Mouse (Mus musculus) heart, embryonic 16.5 days (tissue): ENCODE results near the gene Shld2. TPM values are rescaled to one million over a fixed set of nuclear protein-coding genes. Genes with fewer than 3 reads are reported as not detected.

ENCODE experiments used
- ATAC-seq: fragments of 200-750 bp; cut with Nextera tagmentation; replicated peaks from 2 replicates; pipeline ENCODE4 v1.8.0; 2017; ENCODE audit warnings: moderate number of reproducible peaks; ENCODE audit not compliant: insufficient read depth, low FRiP score; ENCODE audit errors: extremely low read depth
- H3K27ac ChIP-seq: fragments of 300-500 bp; sonication (generic); 2 replicates; pipeline ENCODE4 v1.5.1; 2014; ENCODE audit warnings: mild to moderate bottlenecking, low read length, control low read depth, moderate library complexity
- H3K27me3 ChIP-seq: fragments of 300-500 bp; sonication (generic); 2 replicates; pipeline ENCODE4 v1.6.1; 2014; ENCODE audit warnings: low read length, mixed read lengths; ENCODE audit not compliant: control insufficient read depth, insufficient read depth
- H3K36me3 ChIP-seq: fragments of 300-500 bp; sonication (generic); 2 replicates; pipeline ENCODE4 v1.6.1; 2014; ENCODE audit not compliant: control insufficient read depth, insufficient read depth
- H3K4me1 ChIP-seq: fragments of 300-500 bp; sonication (generic); 2 replicates; pipeline ENCODE4 v1.6.1; 2014; ENCODE audit warnings: low read length, mixed read lengths; ENCODE audit not compliant: control insufficient read depth, insufficient read depth
- H3K4me2 ChIP-seq: fragments of 300-500 bp; sonication (generic); 2 replicates; pipeline ENCODE4 v1.6.1; 2014; ENCODE audit warnings: low read depth, mild to moderate bottlenecking, control low read depth, low read length
- H3K4me3 ChIP-seq: fragments of 300-500 bp; sonication (generic); 2 replicates; pipeline ENCODE4 v1.5.1; 2014; ENCODE audit warnings: mild to moderate bottlenecking, control low read depth, low read length
- H3K9ac ChIP-seq: fragments of 300-500 bp; sonication (generic); 2 replicates; pipeline ENCODE4 v1.6.1; 2014; ENCODE audit warnings: low read length, control low read depth
- H3K9me3 ChIP-seq: fragments of 300-500 bp; sonication (generic); replicated peaks from 2 replicates; pipeline ENCODE4 v1.6.1; 2016; ENCODE audit warnings: low read length; ENCODE audit not compliant: control insufficient read depth
- WGBS: fragments of 180-500 bp; shearing (Covaris S2); extraction: QIAGEN DNeasy Blood & Tissue Kit; methylation state at CpG from one replicate; pipeline ENCODE4 v1.1.7; 2014; 5-methylcytosine and 5-hydroxymethylcytosine counted together
- polyA plus RNA-seq: library from polyadenylated mRNA; unstranded; fragments of >200 nt; fragmentation: Nextera tagmentation; extraction: Ambion mirVana; gene quantifications from 2 replicates; pipeline ENCODE4 v1.2.1, GENCODE M21; 2015

Shld2 gene
- polyA plus RNA-seq, 1 experiment from 2014 or later: 8.9 TPM

GRCm38 (mm10) chr14:34313612-34314011, 3.3 kb upstream of the Shld2 start:
- 49% methylated on average over 3 of the region's 3 CpGs for WGBS
- no peak for ATAC-seq
- Histone ChIP-seq H3K9ac (no peak overlapping the region; the same call in 1 of the 2 replicates), H3K4me2 (no peak overlapping the region), H3K36me3 (no peaks in the 10 kb centered on the region), H3K27ac (no peak overlapping the region), H3K4me1 (peaks cover 15% of the 10 kb centered on the region), H3K9me3 (no peaks in the 10 kb centered on the region), H3K27me3 (no peaks in the 10 kb centered on the region), H3K4me3 (no peak overlapping the region)

GRCm38 (mm10) chr14:34312339-34313048, 2.2 kb upstream of the Shld2 start:
- Histone ChIP-seq H3K4me2 (peak overlapping the region; percentile 91), H3K4me3 (peak overlapping the region; percentile 85), H3K9me3 (no peaks in the 10 kb centered on the region), H3K36me3 (no peaks in the 10 kb centered on the region), H3K4me1 (peaks cover 15% of the 10 kb centered on the region), H3K27me3 (no peaks in the 10 kb centered on the region), H3K27ac (peak overlapping the region; percentile 43; the same call in 1 of the 2 replicates), H3K9ac (peak overlapping the region; percentile 95)
- 30% methylated on average over 5 of the region's 6 CpGs for WGBS
- ATAC-seq: no peak

- Histone ChIP-seq H3K4me3 (peak overlapping the region; percentile 85), H3K9me3 (no peaks in the 10 kb centered on the region), H3K36me3 (no peaks in the 10 kb centered on the region), H3K27me3 (no peaks in the 10 kb centered on the region), H3K9ac (peak overlapping the region; percentile 95), H3K4me1 (peaks cover 15% of the 10 kb centered on the region), H3K4me2 (peak overlapping the region; percentile 91), H3K27ac (peak overlapping the region; percentile 95)
- ATAC-seq: no peak
- 6% methylated on average over 4 of the region's 4 CpGs for WGBS
Observed at GRCm38 (mm10) chr14:34311691-34312090, 1.4 kb upstream of the Shld2 start.

- peak overlapping the region; percentile 95 for H3K27ac ChIP-seq
- peak overlapping the region; percentile 91 for H3K4me2 ChIP-seq
- H3K4me1 ChIP-seq: peaks cover 15% of the 10 kb centered on the region
- H3K27me3 ChIP-seq: no peaks in the 10 kb centered on the region
- H3K4me3 ChIP-seq: peak overlapping the region; percentile 85
- no peaks in the 10 kb centered on the region for H3K36me3 ChIP-seq
- peak; percentile 11 for ATAC-seq
- no peaks in the 10 kb centered on the region for H3K9me3 ChIP-seq
- WGBS: under 1% methylated on average over 46 of the region's 47 CpGs
- H3K9ac ChIP-seq: peak overlapping the region; percentile 95
Observed at GRCm38 (mm10) chr14:34311021-34311631, 833 bp upstream of the Shld2 start.

- no peaks in the 10 kb centered on the region for H3K36me3 ChIP-seq
- 9% methylated on average over 5 of the region's 5 CpGs for WGBS
- peak overlapping the region; percentile 91 for H3K4me2 ChIP-seq
- peak overlapping the region; percentile 85 for H3K4me3 ChIP-seq
- H3K9me3 ChIP-seq: no peaks in the 10 kb centered on the region
- peak overlapping the region; percentile 95 for H3K27ac ChIP-seq
- no peak for ATAC-seq
- H3K9ac ChIP-seq: peak overlapping the region; percentile 88
- H3K4me1 ChIP-seq: peaks cover 15% of the 10 kb centered on the region
- H3K27me3 ChIP-seq: no peaks in the 10 kb centered on the region
Observed at GRCm38 (mm10) chr14:34309907-34310233, 423 bp downstream of the Shld2 start.

GRCm38 (mm10) chr14:34309266-34309665, 1.0 kb downstream of the Shld2 start:
- no peaks in the 10 kb centered on the region for H3K9me3 ChIP-seq
- ATAC-seq: no peak
- H3K27me3 ChIP-seq: no peaks in the 10 kb centered on the region
- H3K4me3 ChIP-seq: no peak overlapping the region
- H3K9ac ChIP-seq: no peak overlapping the region
- WGBS: 87% methylated on average over 4 of the region's 4 CpGs
- H3K4me1 ChIP-seq: peaks cover 15% of the 10 kb centered on the region
- H3K4me2 ChIP-seq: peak overlapping the region; percentile 91; the same call in 1 of the 2 replicates
- no peak overlapping the region for H3K27ac ChIP-seq
- no peaks in the 10 kb centered on the region for H3K36me3 ChIP-seq

GRCm38 (mm10) chr14:34303265-34303680, 7.0 kb downstream of the Shld2 start:
- H3K36me3 ChIP-seq: peaks cover 5% of the 10 kb centered on the region; the same call in 1 of the 2 replicates
- no peak overlapping the region for H3K9ac ChIP-seq
- ATAC-seq: no peak
- no peak overlapping the region for H3K27ac ChIP-seq
- no peak overlapping the region for H3K4me2 ChIP-seq
- H3K9me3 ChIP-seq: no peaks in the 10 kb centered on the region
- H3K4me1 ChIP-seq: no peaks in the 10 kb centered on the region; the same call in 1 of the 2 replicates
- H3K27me3 ChIP-seq: no peaks in the 10 kb centered on the region
- no peak overlapping the region for H3K4me3 ChIP-seq
- 39% methylated on average over 5 of the region's 5 CpGs for WGBS

- 73% methylated on average over 5 of the region's 5 CpGs for WGBS
- Histone ChIP-seq H3K36me3 (peaks cover 5% of the 10 kb centered on the region; the same call in 1 of the 2 replicates), H3K9ac (no peak overlapping the region), H3K4me2 (no peak overlapping the region), H3K4me3 (no peak overlapping the region), H3K27me3 (no peaks in the 10 kb centered on the region), H3K9me3 (no peaks in the 10 kb centered on the region), H3K4me1 (peaks cover 1% of the 10 kb centered on the region), H3K27ac (no peak overlapping the region)
- no peak for ATAC-seq
Observed at GRCm38 (mm10) chr14:34302681-34303242, 7.5 kb downstream of the Shld2 start.
